Mouse (Mus musculus): ENCODE data around the gene Fgf22.

DNA sequence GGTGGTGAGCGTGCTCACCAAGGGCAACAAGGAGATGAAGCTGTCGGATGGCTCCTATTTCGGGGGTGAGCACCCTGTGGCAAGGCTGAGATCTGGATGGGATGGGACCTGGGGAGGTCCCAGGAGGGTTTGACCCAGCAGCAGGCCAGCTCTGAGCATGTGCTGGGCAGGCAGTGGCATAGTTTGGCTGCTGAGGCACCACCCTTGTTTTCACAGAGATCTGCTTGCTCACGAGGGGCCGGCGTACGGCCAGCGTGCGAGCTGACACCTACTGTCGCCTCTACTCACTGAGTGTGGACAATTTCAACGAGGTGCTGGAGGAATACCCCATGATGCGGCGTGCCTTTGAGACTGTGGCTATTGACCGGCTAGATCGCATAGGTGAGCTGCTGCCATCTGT, 21.0 kb upstream of the Fgf22 start:
- TF ChIP-seq HCFC1 (IDR thresholded peaks at IDR 0.05; ENCODE audit: borderline replicate concordance, insufficient read depth, low read length) (no peak), ZC3H11A (IDR thresholded peaks at IDR 0.05; ENCODE audit: borderline replicate concordance, low read depth, low read length) (no peak), CHD2 (IDR thresholded peaks at IDR 0.05; ENCODE audit: low read depth, low read length) (no peak), ZNF384 (IDR thresholded peaks at IDR 0.05; ENCODE audit: low read depth, low read length) (no peak), MAFK (IDR thresholded peaks at IDR 0.05; ENCODE audit: insufficient read depth, low read depth, low read length) (no peak)
